17 mouse cellular contexts compared by ENCODE assay signal in the genomic region with DNA sequence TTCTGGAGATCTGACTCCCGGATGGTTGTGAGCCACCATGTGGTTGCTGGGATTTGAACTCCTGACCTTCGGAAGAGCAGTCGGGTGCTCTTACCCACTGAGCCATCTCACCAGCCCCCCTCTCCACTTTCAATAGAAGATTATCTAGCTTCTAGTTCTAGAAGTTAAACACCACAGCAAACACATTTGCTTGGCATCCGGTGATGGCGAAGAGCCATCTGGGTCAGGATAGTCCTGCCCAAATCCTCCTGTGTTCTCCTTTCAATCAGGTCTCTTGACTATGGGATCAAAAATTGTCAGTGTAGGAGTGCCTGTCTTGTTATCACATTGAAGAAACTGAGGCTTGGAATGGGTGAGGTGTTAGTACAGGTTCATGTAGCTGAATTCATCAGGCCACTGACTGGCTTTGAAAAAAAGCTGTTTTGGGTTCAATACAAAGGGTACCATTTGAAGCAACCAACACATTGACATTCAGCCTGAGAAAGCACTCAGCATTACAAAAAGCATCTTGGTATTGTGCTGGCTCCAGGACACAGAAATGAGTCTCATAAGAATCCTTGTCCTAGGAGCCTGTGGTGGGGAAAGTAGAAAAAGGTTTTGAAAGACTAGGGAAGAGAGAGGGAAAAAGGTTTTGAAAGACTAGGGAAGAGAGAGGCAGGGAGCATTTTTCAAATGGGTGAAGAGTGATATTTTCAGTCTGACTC. TPM values are rescaled to one million over a fixed set of nuclear protein-coding genes. Genes with fewer than 3 reads are reported as not detected.
DNase-seq lines count a peak whose midpoint lies in the region; ATAC-seq and TF ChIP-seq lines count a peak whose summit lies in the region.
"Had no signal": no experiment of that assay in that cellular context is flagged by ENCODE, and none has a peak within 500 bp of the region (broad histone marks: within the 10 kb centered on the region; RNA-seq: fewer than 3 reads in every experiment).

No protein-coding gene starts in this region.

- WGBS in hindbrain, embryonic 16.5 days: 74% methylated on average over 5 of the region's 5 CpGs
- 80% methylated on average over 5 of the region's 5 CpGs for WGBS in hindbrain, embryonic 14.5 days
- 86% methylated on average over 5 of the region's 5 CpGs for WGBS in midbrain, embryonic 14.5 days
- 86% methylated on average over 5 of the region's 5 CpGs for WGBS in midbrain, embryonic 13.5 days

- H3K36me3 ChIP-seq in hindbrain, embryonic 16.5 days (ENCODE audit: control insufficient read depth, insufficient read depth, low read length): no peaks in the 10 kb centered on the region; the same call in 1 of the 2 replicates
- peaks cover 7% of the 10 kb centered on the region for H3K36me3 ChIP-seq in hindbrain, embryonic 14.5 days (replicated peaks; ENCODE audit: control insufficient read depth, insufficient read depth)
- no peaks in the 10 kb centered on the region for H3K36me3 ChIP-seq in midbrain, embryonic 14.5 days (ENCODE audit: control insufficient read depth, insufficient read depth, low read length)
- peaks cover 3% of the 10 kb centered on the region; the same call in 1 of the 2 replicates for H3K36me3 ChIP-seq in midbrain, embryonic 13.5 days
- H3K36me3 ChIP-seq: intestine, embryonic 15.5 days had no signal

- no peaks in the 10 kb centered on the region for H3K27me3 ChIP-seq in hindbrain, embryonic 16.5 days (replicated peaks; ENCODE audit: control insufficient read depth, insufficient read depth, low read length)
- H3K27me3 ChIP-seq in hindbrain, embryonic 14.5 days (ENCODE audit: control insufficient read depth, insufficient read depth, low read length): no peaks in the 10 kb centered on the region
- H3K27me3 ChIP-seq in midbrain, embryonic 14.5 days (ENCODE audit: control insufficient read depth, insufficient read depth, low read length): no peaks in the 10 kb centered on the region
- no peaks in the 10 kb centered on the region for H3K27me3 ChIP-seq in midbrain, embryonic 13.5 days
- H3K27me3 ChIP-seq: embryonic facial prominence, embryonic 13.5 days; heart, embryonic 12.5 days; intestine, embryonic 15.5 days had no signal

- H3K4me2 ChIP-seq in hindbrain, embryonic 16.5 days (ENCODE audit: low read length): no peak overlapping the region
- no peak overlapping the region for H3K4me2 ChIP-seq in hindbrain, embryonic 14.5 days (replicated peaks)
- no peak overlapping the region for H3K4me2 ChIP-seq in midbrain, embryonic 14.5 days (ENCODE audit: low read length)
- H3K4me2 ChIP-seq in midbrain, embryonic 13.5 days (replicated peaks): no peak overlapping the region
- H3K4me2 ChIP-seq: embryonic facial prominence, embryonic 13.5 days; forebrain, embryonic 12.5 days; heart, embryonic 12.5 days; intestine, embryonic 15.5 days had no signal

- DNase-seq in cerebellum, postnatal 10 days: peak; percentile 51 to 54
- no peak for DNase-seq in cerebellum, adult 11 months
- DNase-seq in hindbrain, embryonic 14.5 days (ENCODE audit: low spot score): no peak
- DNase-seq in midbrain, embryonic 14.5 days: no peak
- peak; percentile 12 for DNase-seq in brain, embryonic 14.5 days (ENCODE audit: low read depth)
- no peak for DNase-seq in ovary, adult 18-20 months (ENCODE audit: low spot score)
- DNase-seq: adrenal gland, postnatal 10 days; gastrocnemius, adult 2 months; gastrocnemius, postnatal 25 days had no signal

- H3K4me3 ChIP-seq in hindbrain, embryonic 16.5 days (ENCODE audit: low read length): no peak overlapping the region
- H3K4me3 ChIP-seq in hindbrain, embryonic 14.5 days (replicated peaks; ENCODE audit: low read length): no peak overlapping the region
- H3K4me3 ChIP-seq in midbrain, embryonic 14.5 days (replicated peaks; ENCODE audit: low read depth, low read length): no peak overlapping the region
- no peak overlapping the region for H3K4me3 ChIP-seq in midbrain, embryonic 13.5 days (replicated peaks)
- H3K4me3 ChIP-seq: embryonic facial prominence, embryonic 13.5 days; forebrain, embryonic 12.5 days; gastrocnemius, adult 2 months; heart, embryonic 12.5 days; intestine, embryonic 15.5 days had no signal

- no peak for TF ChIP-seq POLR2A in brain, embryonic 14.5 days (IDR thresholded peaks at IDR 0.05; ENCODE audit: borderline replicate concordance, extremely low read depth, insufficient read depth, insufficient read length, poor library complexity, severe bottlenecking)

- ATAC-seq in hindbrain, embryonic 16.5 days: peak; percentile 59
- ATAC-seq in hindbrain, embryonic 14.5 days (ENCODE audit: low FRiP score): no peak; the same call in 1 of the 2 replicates
- no peak for ATAC-seq in midbrain, embryonic 14.5 days (ENCODE audit: low FRiP score, low TSS enrichment)
- ATAC-seq in midbrain, embryonic 13.5 days: no peak
- ATAC-seq: intestine, embryonic 15.5 days had no signal

- no peaks in the 10 kb centered on the region for H3K9me3 ChIP-seq in hindbrain, embryonic 16.5 days (ENCODE audit: control insufficient read depth, low read length)
- no peaks in the 10 kb centered on the region for H3K9me3 ChIP-seq in hindbrain, embryonic 14.5 days (ENCODE audit: control insufficient read depth, low read length)
- no peaks in the 10 kb centered on the region for H3K9me3 ChIP-seq in midbrain, embryonic 14.5 days (ENCODE audit: control insufficient read depth, low read length)
- no peaks in the 10 kb centered on the region for H3K9me3 ChIP-seq in midbrain, embryonic 13.5 days
- H3K9me3 ChIP-seq: embryonic facial prominence, embryonic 13.5 days; forebrain, embryonic 12.5 days; heart, embryonic 12.5 days; intestine, embryonic 15.5 days had no signal

- H3K4me1 ChIP-seq in hindbrain, embryonic 16.5 days (ENCODE audit: control insufficient read depth, insufficient read depth, low read depth, low read length): peaks cover 9% of the 10 kb centered on the region
- H3K4me1 ChIP-seq in hindbrain, embryonic 14.5 days (replicated peaks; ENCODE audit: control insufficient read depth, insufficient read depth, low read length): peaks cover 15% of the 10 kb centered on the region
- peaks cover 13% of the 10 kb centered on the region for H3K4me1 ChIP-seq in midbrain, embryonic 14.5 days (ENCODE audit: control insufficient read depth, insufficient read depth, low read length)
- peaks cover 13% of the 10 kb centered on the region for H3K4me1 ChIP-seq in midbrain, embryonic 13.5 days (replicated peaks)
- H3K4me1 ChIP-seq: embryonic facial prominence, embryonic 13.5 days had no signal

- no peak for TF ChIP-seq CTCF in brain, embryonic 14.5 days (IDR thresholded peaks at IDR 0.05; ENCODE audit: borderline replicate concordance, extremely low read depth, insufficient read depth, insufficient read length)

- H3K9ac ChIP-seq in hindbrain, embryonic 16.5 days (ENCODE audit: low read depth, low read length): no peak overlapping the region
- H3K9ac ChIP-seq in hindbrain, embryonic 14.5 days: no peak overlapping the region
- no peak overlapping the region for H3K9ac ChIP-seq in midbrain, embryonic 14.5 days (replicated peaks; ENCODE audit: low read length)
- H3K9ac ChIP-seq in midbrain, embryonic 13.5 days (replicated peaks): no peak overlapping the region
- H3K9ac ChIP-seq: embryonic facial prominence, embryonic 13.5 days; forebrain, embryonic 12.5 days; heart, embryonic 12.5 days; intestine, embryonic 15.5 days had no signal

- H3K27ac ChIP-seq in hindbrain, embryonic 16.5 days (ENCODE audit: low read depth, low read length): peak overlapping the region; percentile 61
- H3K27ac ChIP-seq in hindbrain, embryonic 14.5 days: no peak overlapping the region
- 0 out of 2 replicates have a peak overlapping the region, but pooled peaks have one; percentile 32 for H3K27ac ChIP-seq in midbrain, embryonic 14.5 days (replicated peaks; ENCODE audit: low read depth, low read length)
- H3K27ac ChIP-seq in midbrain, embryonic 13.5 days: no peak overlapping the region
- H3K27ac ChIP-seq: embryonic facial prominence, embryonic 13.5 days; forebrain, embryonic 12.5 days; gastrocnemius, adult 2 months; intestine, embryonic 15.5 days had no signal

RNA-seq across cellular contexts. Expression of a gene that starts 16.7 kb away (rescaled TPM):
- polyA plus RNA-seq in hindbrain, embryonic 16.5 days (2015; fragmentation: Nextera tagmentation; extraction: Ambion mirVana): 3,309 and 3,384 TPM in 2 replicates
- 2,885 and 3,458 TPM in 2 replicates for polyA plus RNA-seq in hindbrain, embryonic 14.5 days (2014; fragmentation: Nextera tagmentation; extraction: Ambion mirVana)
- polyA plus RNA-seq in midbrain, embryonic 14.5 days (2014; fragmentation: Nextera tagmentation; extraction: Ambion mirVana): 2,437 and 3,041 TPM in 2 replicates
- 2,863 and 3,076 TPM in 2 replicates for polyA plus RNA-seq in midbrain, embryonic 13.5 days (2015; fragmentation: Nextera tagmentation; extraction: Ambion mirVana)
- 2,783 and 3,166 TPM in 2 replicates for polyA plus RNA-seq in brain, embryonic 14.5 days (2012; rRNA removed)

RNA-seq across cellular contexts. Expression of a gene that starts 56.5 kb away (rescaled TPM):
- polyA plus RNA-seq in hindbrain, embryonic 16.5 days (2015; fragmentation: Nextera tagmentation; extraction: Ambion mirVana): not detected in 2 replicates
- polyA plus RNA-seq in hindbrain, embryonic 14.5 days (2014; fragmentation: Nextera tagmentation; extraction: Ambion mirVana): not detected in 2 replicates
- 0.09 TPM in 1 of 2 replicates, not detected in the other for polyA plus RNA-seq in midbrain, embryonic 14.5 days (2014; fragmentation: Nextera tagmentation; extraction: Ambion mirVana)
- 2.7 and 4.1 TPM in 2 replicates for polyA plus RNA-seq in midbrain, embryonic 13.5 days (2015; fragmentation: Nextera tagmentation; extraction: Ambion mirVana)
- 1.5 and 2.5 TPM in 2 replicates for polyA plus RNA-seq in brain, embryonic 14.5 days (2012; rRNA removed)
- polyA plus RNA-seq: C2C12; embryonic facial prominence, embryonic 13.5 days; heart, embryonic 12.5 days; heart, embryonic 16.5 days; intestine, embryonic 15.5 days had no signal

Comparison
In these comparisons a context has a peak if more than half of its experiments do, and no peak if none do; other contexts are left out.
1. DNase-seq: peak in cerebellum, postnatal 10 days (2 of 2) and brain, embryonic 14.5 days (single experiment); none in cerebellum, adult 11 months (single experiment), hindbrain, embryonic 14.5 days (single experiment), midbrain, embryonic 14.5 days (single experiment) and ovary, adult 18-20 months (single experiment).
2. H3K27ac ChIP-seq: peak in hindbrain, embryonic 16.5 days (single experiment) and midbrain, embryonic 14.5 days (single experiment); none in hindbrain, embryonic 14.5 days (single experiment) and midbrain, embryonic 13.5 days (single experiment).